Mouse (Mus musculus) midbrain, embryonic 10.5 days (tissue): ENCODE data around the gene Efnb2. TPM values are rescaled to one million over a fixed set of nuclear protein-coding genes. Genes with fewer than 3 reads are reported as not detected.

Experiments used
- DNase-seq: peaks from one replicate; pipeline ENCODE4 v3.0.0-alpha.2; 2017; ENCODE audit warnings: low spot score
- H3K27ac ChIP-seq: fragments of 300-500 bp; sonication (generic); replicated peaks from 2 replicates; pipeline ENCODE4 v1.5.1; 2016; ENCODE audit warnings: mild to moderate bottlenecking
- H3K27me3 ChIP-seq: fragments of 300-500 bp; sonication (generic); 2 replicates; pipeline ENCODE4 v1.6.1; 2016; ENCODE audit warnings: low read depth, mild to moderate bottlenecking; ENCODE audit not compliant: poor library complexity, severe bottlenecking
- H3K36me3 ChIP-seq: fragments of 300-500 bp; sonication (generic); 2 replicates; pipeline ENCODE4 v1.6.1; 2016; ENCODE audit warnings: mild to moderate bottlenecking, moderate library complexity
- H3K4me1 ChIP-seq: fragments of 300-500 bp; sonication (generic); 2 replicates; pipeline ENCODE4 v1.6.1; 2016
- H3K4me3 ChIP-seq: fragments of 300-500 bp; sonication (generic); 2 replicates; pipeline ENCODE4 v1.5.1; 2016; ENCODE audit warnings: mild to moderate bottlenecking, moderate library complexity
- H3K9me3 ChIP-seq: fragments of 300-500 bp; sonication (generic); replicated peaks from 2 replicates; pipeline ENCODE4 v1.6.1; 2016; ENCODE audit warnings: mild to moderate bottlenecking
- WGBS: fragments of 180-500 bp; shearing (Covaris S2); methylation state at CpG from one replicate; pipeline ENCODE4 v1.1.7; 2016; 5-methylcytosine and 5-hydroxymethylcytosine counted together
- polyA plus RNA-seq: library from polyadenylated mRNA; unstranded; fragments of >200 nt; fragmentation: Nextera tagmentation; extraction: Ambion mirVana; gene quantifications from 2 replicates; pipeline ENCODE4 v1.2.1, GENCODE M21; 2016

Efnb2 gene
- polyA plus RNA-seq, 1 experiment from 2014 or later = 15.8 TPM

GRCm38 (mm10) chr8:8621236-8621917, 39.7 kb downstream of the Efnb2 start:
- Histone ChIP-seq H3K27ac (no peak overlapping the region), H3K4me3 (no peak overlapping the region), H3K36me3 (peaks cover 61% of the 10 kb centered on the region), H3K27me3 (peaks cover 52% of the 10 kb centered on the region), H3K4me1 (peaks cover 39% of the 10 kb centered on the region), H3K9me3 (no peaks in the 10 kb centered on the region; the same call in 1 of the 2 replicates)
- WGBS = 89% methylated on average over 16 of the region's 16 CpGs
- DNase-seq = no peak

GRCm38 (mm10) chr8:8620536-8620935, 40.5 kb downstream of the Efnb2 start:
- Histone ChIP-seq H3K9me3 (no peaks in the 10 kb centered on the region; the same call in 1 of the 2 replicates), H3K27me3 (peaks cover 57% of the 10 kb centered on the region), H3K36me3 (peaks cover 56% of the 10 kb centered on the region), H3K27ac (peak overlapping the region; percentile 75), H3K4me3 (no peak overlapping the region), H3K4me1 (peaks cover 41% of the 10 kb centered on the region)
- 91% methylated on average over 21 of the region's 21 CpGs for WGBS
- DNase-seq = no peak

- Histone ChIP-seq H3K4me3 (peak overlapping the region; percentile 11; the same call in 1 of the 2 replicates), H3K9me3 (no peaks in the 10 kb centered on the region; the same call in 1 of the 2 replicates), H3K27me3 (peaks cover 59% of the 10 kb centered on the region), H3K27ac (peak overlapping the region; percentile 75), H3K4me1 (peaks cover 39% of the 10 kb centered on the region), H3K36me3 (peaks cover 56% of the 10 kb centered on the region)
- WGBS = 28% methylated on average over 19 of the region's 19 CpGs
- peak; percentile 62 for DNase-seq
These were observed 41.5 kb downstream of the Efnb2 start for GRCm38 (mm10) chr8:8619221-8620194.

GRCm38 (mm10) chr8:8613844-8614243, 47.2 kb downstream of the Efnb2 start:
- DNase-seq = no peak
- H3K4me1 ChIP-seq = peaks cover 23% of the 10 kb centered on the region
- H3K27me3 ChIP-seq = peaks cover 52% of the 10 kb centered on the region
- H3K36me3 ChIP-seq = peaks cover 15% of the 10 kb centered on the region
- 83% methylated on average over 1 of the region's 1 CpGs for WGBS
- no peaks in the 10 kb centered on the region for H3K9me3 ChIP-seq
- no peak overlapping the region for H3K4me3 ChIP-seq
- H3K27ac ChIP-seq = no peak overlapping the region

GRCm38 (mm10) chr8:8611928-8612327, 49.1 kb downstream of the Efnb2 start:
- WGBS = 77% methylated on average over 4 of the region's 4 CpGs
- peaks cover 60% of the 10 kb centered on the region for H3K27me3 ChIP-seq
- DNase-seq = no peak
- peaks cover 19% of the 10 kb centered on the region for H3K4me1 ChIP-seq
- no peak overlapping the region for H3K4me3 ChIP-seq
- 0 out of 2 replicates have a peak, but pooled peaks cover 3% of the 10 kb centered on the region for H3K36me3 ChIP-seq
- H3K27ac ChIP-seq = no peak overlapping the region
- H3K9me3 ChIP-seq = no peaks in the 10 kb centered on the region

GRCm38 (mm10) chr8:8609791-8610190, 51.3 kb downstream of the Efnb2 start:
- Histone ChIP-seq H3K27me3 (peaks cover 73% of the 10 kb centered on the region), H3K4me3 (no peak overlapping the region), H3K36me3 (no peaks in the 10 kb centered on the region), H3K4me1 (peaks cover 15% of the 10 kb centered on the region), H3K9me3 (no peaks in the 10 kb centered on the region), H3K27ac (no peak overlapping the region)
- WGBS = 11% methylated on average over 7 of the region's 7 CpGs
- no peak for DNase-seq

- DNase-seq = no peak
- WGBS = 2% methylated on average over 5 of the region's 5 CpGs
- Histone ChIP-seq H3K9me3 (no peaks in the 10 kb centered on the region), H3K27me3 (peaks cover 80% of the 10 kb centered on the region), H3K4me3 (no peak overlapping the region), H3K4me1 (peaks cover 15% of the 10 kb centered on the region), H3K27ac (peak overlapping the region; percentile 49; the same call in 1 of the 2 replicates), H3K36me3 (no peaks in the 10 kb centered on the region)
These were observed 51.9 kb downstream of the Efnb2 start for GRCm38 (mm10) chr8:8609141-8609540.

- H3K27ac ChIP-seq = no peak overlapping the region
- 82% methylated on average over 4 of the region's 4 CpGs for WGBS
- no peaks in the 10 kb centered on the region for H3K9me3 ChIP-seq
- no peak for DNase-seq
- H3K36me3 ChIP-seq = no peaks in the 10 kb centered on the region
- H3K27me3 ChIP-seq = peaks cover 98% of the 10 kb centered on the region
- H3K4me3 ChIP-seq = no peak overlapping the region
- H3K4me1 ChIP-seq = peaks cover 15% of the 10 kb centered on the region
These were observed 55.4 kb downstream of the Efnb2 start for GRCm38 (mm10) chr8:8605621-8606020.

GRCm38 (mm10) chr8:8603875-8604274, 57.2 kb downstream of the Efnb2 start:
- Histone ChIP-seq H3K36me3 (no peaks in the 10 kb centered on the region), H3K9me3 (no peaks in the 10 kb centered on the region), H3K27ac (no peak overlapping the region), H3K4me3 (no peak overlapping the region), H3K4me1 (peaks cover under 1% of the 10 kb centered on the region; the same call in 1 of the 2 replicates), H3K27me3 (peaks cover 90% of the 10 kb centered on the region)
- DNase-seq = no peak
- 87% methylated on average over 6 of the region's 6 CpGs for WGBS

GRCm38 (mm10) chr8:8602616-8603461, 58.2 kb downstream of the Efnb2 start:
- H3K27ac ChIP-seq = no peak overlapping the region
- peaks cover 90% of the 10 kb centered on the region for H3K27me3 ChIP-seq
- DNase-seq = no peak
- no peaks in the 10 kb centered on the region for H3K36me3 ChIP-seq
- no peak overlapping the region for H3K4me3 ChIP-seq
- 86% methylated on average over 7 of the region's 7 CpGs for WGBS
- H3K9me3 ChIP-seq = no peaks in the 10 kb centered on the region
- H3K4me1 ChIP-seq = peaks cover 9% of the 10 kb centered on the region

- H3K4me3 ChIP-seq = no peak overlapping the region
- peaks cover 89% of the 10 kb centered on the region for H3K27me3 ChIP-seq
- H3K9me3 ChIP-seq = no peaks in the 10 kb centered on the region
- WGBS = 84% methylated on average over 7 of the region's 7 CpGs
- no peak for DNase-seq
- H3K27ac ChIP-seq = no peak overlapping the region
- peaks cover 33% of the 10 kb centered on the region for H3K4me1 ChIP-seq
- no peaks in the 10 kb centered on the region for H3K36me3 ChIP-seq
These were observed 61.1 kb downstream of the Efnb2 start for GRCm38 (mm10) chr8:8599931-8600330.

GRCm38 (mm10) chr8:8597434-8597833, 63.6 kb downstream of the Efnb2 start:
- Histone ChIP-seq H3K4me3 (peak overlapping the region; percentile 14; the same call in 1 of the 2 replicates), H3K36me3 (no peaks in the 10 kb centered on the region), H3K27ac (0 out of 2 replicates have a peak overlapping the region, but pooled peaks have one; percentile 20), H3K4me1 (peaks cover 33% of the 10 kb centered on the region), H3K9me3 (no peaks in the 10 kb centered on the region), H3K27me3 (peaks cover 87% of the 10 kb centered on the region)
- WGBS = 4% methylated on average over 13 of the region's 13 CpGs
- peak; percentile 65 for DNase-seq
